Mouse (Mus musculus): ENCODE measurements around the gene Lfng.

The Lfng gene

DNA sequence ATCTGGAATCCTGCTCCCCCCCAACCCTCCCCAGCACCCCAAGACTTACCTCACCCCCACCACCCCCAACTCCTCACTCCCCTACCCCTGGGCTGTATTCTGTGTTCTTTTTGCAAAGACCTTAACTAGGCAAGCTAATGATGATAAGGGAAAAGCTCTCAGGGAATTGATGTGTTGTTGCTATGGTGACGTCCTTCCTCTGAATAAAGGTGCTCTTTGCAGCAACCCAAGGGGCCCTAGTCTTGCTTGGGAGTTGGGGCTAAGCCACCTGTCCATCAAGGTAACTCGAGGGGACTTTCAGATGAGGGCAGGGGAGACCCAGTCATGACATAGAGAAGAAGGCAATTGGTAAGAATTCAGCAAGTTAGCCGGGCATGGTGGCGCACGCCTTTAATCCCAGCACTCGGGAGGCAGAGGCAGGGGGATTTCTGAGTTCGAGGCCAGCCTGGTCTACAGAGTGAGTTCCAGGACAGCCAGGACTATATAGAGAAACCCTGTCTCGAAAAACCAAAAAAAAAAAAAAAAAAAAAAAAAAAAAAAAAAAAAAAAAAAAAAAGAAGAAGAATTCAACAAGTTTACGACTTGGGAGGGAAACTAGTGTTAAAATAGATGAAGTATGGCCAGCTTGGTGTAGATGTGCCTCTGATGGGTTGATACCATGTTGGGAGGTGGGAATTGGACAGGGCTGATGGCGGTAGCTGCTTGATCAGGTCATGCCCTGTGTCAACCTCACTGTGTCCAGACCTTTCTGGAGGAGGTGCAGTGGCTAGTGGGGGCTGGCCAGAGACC lies 8.4 kb downstream of the Lfng start:
- no peak for DNase-seq (ENCODE audit: low read depth, low spot score)

DNA sequence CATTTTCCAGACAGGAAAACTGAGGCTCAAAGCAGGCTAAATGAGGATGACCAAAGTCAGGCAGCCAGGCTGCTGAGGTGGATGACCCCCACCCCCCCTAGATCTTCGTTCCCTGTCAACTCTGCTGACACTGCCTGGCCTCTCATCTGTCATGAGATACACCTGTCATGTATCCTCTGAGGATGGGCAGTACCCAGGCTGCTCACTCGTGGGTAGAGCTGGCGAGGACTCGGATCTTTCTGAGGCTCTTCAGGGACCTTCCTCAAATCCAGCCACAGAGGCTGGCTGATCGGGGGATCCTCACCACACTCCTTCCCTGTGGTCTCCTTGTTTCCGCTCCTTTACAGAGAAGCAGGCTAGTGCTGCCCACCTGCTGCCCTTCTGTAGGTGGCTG lies 9.0 kb downstream of the Lfng start:
- DNase-seq (ENCODE audit: low read depth, low spot score) = no peak

DNA sequence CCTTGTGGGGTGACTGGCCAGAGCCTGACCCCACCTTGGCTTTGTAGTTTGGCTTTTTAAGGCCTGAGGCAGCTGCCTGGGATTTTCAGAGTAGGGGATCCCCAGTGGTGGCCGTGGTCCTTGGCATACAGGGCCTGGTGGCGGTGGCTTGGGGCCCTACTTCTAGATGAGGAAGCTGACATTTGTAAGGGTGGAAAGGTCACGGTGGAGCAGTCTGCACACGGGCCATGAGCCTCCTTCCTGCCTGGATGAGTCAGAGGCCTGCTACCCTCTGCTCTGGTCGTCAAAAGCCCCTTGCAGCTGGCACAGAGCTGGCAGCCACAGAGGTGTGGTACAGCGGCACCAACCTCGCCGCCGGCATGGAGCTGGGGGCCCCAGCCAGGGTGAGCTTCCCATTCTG lies 9.6 kb downstream of the Lfng start:
- DNase-seq (ENCODE audit: low read depth, low spot score) = no peak

DNA sequence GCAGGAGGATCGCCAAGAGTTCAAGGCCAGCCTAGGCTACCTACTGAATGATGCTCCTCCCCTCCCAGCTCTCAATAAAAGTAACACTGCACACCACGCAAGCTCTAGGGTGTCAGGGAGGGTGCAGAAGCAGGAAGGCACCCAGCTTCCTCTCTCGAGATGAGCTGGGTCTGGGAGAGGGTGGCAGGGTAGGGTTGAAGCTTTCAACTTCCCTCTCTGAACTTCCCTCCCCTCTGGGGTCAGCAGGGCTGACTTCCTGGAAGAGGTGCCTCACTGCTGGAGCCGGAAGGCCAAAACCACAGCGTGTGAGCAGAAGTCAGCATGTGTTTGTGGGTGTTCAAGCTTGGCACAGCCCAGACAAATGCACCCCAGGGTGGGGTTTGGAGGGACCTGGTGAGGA lies 10.6 kb downstream of the Lfng start:
- DNase-seq (ENCODE audit: low read depth, low spot score) = no peak

DNA sequence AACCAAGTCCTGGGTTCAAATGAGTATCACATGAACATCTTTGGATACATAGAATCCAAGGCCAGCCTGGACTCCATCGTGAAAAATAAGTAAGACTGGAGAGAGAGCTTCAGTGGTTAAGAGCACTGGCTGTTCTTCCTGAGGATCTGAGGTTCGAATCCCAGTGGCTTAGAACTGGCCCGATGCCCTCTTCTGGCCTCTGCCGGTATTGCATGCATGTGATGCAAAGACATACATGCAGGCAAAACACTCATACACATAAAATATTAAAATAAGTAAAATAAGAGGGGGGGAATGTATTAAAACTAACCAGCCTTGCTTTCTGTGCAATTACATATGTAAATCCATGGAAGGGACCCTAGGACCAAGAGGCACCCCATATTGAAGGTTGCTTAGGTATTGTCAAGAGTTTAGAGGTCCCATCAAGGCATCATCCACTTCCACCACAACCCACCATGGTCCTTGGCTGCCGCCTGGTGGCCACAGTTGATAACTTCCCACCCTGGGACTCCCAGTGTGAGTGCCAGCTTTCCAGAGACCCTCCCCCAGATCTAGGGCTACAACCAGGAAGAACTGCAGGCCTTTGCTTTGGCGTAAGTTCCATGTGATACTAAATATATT lies 12.1 kb downstream of the Lfng start:
- no peak for DNase-seq (ENCODE audit: low read depth, low spot score)

DNA sequence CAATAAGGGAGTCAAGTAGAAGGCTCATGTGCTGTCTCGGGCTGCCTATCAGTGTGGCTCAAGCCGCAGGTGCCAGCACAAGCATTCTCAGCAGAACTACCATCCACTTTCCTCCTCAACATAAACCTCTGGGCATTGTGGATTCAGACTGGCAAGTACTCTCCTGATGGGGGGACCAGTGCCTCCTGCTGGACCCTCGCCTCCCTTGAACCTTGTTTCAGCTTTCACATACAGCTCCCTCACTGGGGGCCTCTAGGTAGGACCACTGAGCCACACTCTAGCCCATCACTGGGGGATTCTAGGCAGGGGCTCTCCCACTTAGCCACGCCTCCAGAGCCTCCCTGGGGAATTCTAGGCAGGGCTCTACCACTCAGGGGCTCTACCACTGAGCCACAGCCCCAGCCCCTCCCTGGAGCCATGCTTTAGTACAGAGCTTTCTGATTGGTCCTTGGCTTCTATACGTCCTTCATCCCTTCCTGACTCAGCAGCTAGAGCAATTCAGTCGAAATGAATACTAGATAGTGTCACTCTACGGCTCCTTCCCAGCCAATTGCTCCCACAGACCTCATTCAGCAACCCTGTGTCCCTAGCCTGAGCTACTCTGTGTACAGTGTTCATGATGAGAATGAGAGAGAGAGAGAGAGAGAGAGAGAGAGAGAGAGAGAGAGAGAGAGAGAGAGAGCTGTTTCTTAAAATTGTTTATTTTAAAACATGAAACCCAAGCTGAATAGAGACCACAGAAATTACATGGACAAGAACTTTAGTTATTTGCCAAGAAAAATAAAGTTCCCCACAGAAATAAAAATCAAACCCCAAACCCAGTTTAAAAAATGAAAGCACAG lies 13.0 kb downstream of the Lfng start:
- DNase-seq (ENCODE audit: low read depth, low spot score) = no peak

DNA sequence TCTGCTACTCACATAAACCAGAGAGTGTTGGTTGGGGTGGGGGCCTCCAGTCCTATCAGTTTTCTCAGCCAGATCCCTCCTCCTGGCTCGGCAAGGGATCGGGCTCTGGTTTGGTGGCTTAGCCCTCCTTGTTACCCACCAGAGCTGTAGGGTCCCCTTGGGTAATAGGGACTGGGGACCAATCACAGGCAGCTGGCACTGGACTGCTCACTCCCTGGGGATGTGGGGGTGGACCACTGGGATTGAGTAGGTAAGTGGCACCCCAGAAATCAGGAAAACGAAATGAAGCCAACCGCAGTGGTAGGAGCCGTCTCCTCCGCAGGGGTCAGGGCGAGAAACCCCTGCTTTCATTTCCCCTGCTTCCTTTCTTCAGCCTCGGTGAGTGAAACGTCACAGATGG lies 14.0 kb downstream of the Lfng start:
- DNase-seq (ENCODE audit: low read depth, low spot score) = no peak

DNA sequence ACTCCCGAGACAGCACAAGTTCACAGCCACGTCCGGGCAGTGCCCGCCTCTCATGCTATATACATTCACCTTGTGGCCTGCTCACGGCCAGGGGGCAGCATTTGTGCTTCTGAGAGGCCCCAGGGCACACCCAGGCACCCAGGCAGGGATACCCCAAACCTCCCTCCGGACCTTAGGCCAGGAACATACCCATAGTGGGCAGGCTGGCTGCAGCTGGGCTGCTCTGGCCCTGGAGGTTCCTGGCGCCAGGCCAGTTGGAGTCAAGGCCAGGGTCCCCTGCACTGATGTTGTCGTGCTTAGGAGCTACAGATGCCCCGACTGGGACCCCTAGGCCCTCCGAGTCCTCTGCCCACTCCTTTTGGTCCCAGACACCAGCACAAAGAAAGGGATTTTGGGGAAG lies 14.4 kb downstream of the Lfng start:
- no peak for DNase-seq (ENCODE audit: low read depth, low spot score)

DNA sequence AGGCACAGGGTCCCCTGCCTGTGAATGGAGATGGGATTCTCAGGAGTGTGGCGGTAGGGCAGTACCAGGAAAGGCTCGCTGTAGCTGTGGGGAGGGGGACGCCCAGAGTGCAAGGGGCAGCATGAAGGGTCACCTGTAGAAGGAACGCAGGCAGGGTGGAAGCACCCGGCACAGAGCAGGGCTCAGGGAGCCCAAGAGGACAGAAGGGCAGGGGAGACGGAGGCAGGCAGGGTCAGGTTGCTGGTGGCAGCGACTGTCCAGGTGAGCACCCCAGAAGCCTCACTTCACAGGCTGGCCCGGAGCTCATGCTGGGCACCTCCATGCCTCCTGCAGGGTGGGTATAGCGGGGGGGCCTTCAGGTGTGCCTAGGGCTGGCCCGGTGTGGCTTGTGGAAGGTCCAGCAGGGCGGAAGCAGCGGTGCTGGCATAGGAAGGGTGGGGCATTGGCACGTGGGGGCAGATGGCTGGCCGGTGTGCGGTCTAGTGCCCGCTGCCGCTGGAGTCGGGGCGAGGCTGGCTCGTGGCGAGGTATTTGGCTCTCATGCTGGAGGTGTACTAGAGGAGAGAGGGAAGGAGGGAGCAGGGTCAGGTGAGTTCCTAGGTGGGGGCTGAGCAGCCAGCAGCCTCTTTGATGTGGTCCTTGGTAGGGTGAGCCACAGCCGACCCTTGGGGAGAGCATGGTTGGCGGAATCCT lies 16.0 kb downstream of the Lfng start:
- DNase-seq (ENCODE audit: low read depth, low spot score) = no peak

DNA sequence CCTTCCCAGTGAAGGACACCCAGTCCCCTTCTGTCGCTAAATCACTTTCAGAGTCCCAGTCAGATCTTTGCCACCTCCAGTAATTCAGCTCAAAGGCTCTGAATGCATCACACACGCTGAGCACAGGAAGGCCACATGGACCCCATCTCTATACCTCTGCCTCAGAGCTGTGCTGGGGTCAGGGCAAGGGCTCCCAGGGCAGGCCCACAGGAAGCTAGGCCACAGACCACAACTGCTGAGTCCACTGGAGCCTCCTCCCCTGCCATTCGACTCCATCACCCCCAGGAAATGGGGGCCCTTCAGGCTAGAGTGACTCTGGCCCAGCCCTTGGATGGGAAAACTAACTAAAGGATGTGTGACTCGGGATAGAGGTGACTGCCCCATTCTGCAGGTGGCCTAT lies 16.7 kb downstream of the Lfng start:
- DNase-seq (ENCODE audit: low read depth, low spot score) = no peak

DNA sequence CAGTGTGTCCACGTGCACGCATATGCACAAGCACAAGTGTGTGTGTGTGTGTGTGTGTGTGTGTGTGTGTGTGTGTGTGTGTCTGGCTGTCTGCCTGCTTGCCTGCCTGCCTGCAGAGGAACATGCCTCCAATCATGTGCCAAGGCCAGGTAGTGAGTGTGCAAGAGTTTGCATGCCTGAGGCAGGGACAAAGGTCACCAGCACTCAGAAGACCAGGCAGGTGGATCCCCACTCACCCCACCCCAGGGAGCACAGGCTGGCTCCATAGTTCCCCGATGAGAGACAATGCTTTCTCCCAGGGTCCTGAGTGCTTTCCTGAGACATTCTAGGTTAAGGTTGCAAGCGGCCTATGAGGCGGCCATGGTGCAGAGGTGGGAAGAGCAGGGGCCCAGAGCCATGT lies 17.1 kb downstream of the Lfng start:
- no peak for DNase-seq (ENCODE audit: low read depth, low spot score)

DNA sequence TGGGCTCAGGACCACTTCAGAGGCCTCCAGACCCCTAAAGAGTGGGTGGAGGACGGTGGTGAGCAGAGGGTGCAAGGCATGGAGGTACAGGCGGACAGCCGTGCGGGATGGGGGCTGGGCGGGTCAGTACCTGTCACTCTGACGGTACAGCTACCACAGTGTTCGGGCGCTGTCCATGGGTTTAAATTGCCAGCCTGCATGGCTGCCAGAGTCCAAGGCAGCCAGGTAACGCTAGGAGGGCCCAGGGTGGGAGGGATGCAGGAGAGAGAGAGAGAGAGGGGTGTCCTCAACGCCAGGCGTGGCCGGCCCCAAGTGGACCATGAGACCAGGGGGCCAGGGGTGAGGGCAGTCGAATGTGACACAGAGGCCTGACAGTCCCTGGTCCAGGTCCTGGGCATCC lies 17.8 kb downstream of the Lfng start:
- no peak for DNase-seq (ENCODE audit: low read depth, low spot score)

DNA sequence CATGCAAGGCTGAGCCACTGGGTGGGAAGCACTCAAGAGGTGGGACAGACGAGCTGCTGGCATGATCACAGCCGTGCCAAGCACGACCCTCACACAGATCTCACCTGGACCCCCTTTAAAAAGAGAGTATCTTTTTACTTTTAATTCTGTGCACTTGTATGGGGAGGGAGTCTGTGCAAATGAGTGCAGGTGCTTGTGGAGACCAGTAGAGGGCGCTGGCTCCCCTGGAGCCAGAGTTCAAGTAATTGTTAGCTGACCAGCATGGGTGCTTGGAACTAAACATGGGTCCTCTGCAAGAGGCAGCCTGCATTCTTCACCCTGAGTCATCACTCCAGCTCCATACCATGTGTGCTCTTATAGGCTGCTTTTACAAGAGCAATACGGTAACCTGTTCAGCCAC lies 20.5 kb downstream of the Lfng start:
- no peak for DNase-seq (ENCODE audit: low read depth, low spot score)

DNA sequence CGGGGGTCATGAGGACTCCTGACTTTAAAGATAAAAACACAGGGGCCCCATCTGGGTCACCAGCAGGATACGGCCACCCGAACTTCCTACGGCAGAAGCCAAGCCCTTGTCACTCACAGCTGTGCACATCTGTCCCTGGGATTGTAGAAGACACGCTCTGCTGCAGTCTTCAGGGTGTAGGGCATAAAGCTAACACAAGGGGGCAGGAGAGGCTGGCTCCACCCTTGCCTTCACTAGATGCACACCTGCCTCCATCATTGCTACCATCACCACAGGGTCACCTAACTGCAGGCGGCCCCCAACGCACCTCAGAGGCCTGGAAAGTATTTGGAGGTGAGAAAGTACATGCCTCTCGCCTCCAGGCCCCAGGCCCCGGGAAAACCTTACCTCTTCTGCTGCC lies 21.9 kb downstream of the Lfng start:
- DNase-seq (ENCODE audit: low read depth, low spot score) = no peak

DNA sequence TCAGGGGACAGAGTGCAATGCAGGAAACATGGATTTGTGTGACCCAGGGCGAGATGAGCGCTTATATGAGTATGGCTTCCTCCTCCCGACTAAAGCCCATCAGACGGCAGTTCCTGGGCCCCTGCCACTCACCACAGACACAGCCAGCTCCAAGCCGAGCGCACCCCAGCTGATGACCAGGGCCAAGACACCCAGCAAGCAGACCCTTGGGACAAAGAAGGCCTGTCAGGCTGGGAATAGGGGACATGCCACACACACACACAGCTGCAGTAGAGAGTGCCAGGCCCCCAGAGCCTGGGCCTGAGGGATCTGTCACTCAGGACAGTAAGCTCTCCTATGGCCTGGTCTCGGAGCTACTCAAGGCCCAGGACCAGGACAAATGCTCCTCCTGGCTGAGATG lies 26.3 kb downstream of the Lfng start:
- DNase-seq (ENCODE audit: low read depth, low spot score) = no peak

DNA sequence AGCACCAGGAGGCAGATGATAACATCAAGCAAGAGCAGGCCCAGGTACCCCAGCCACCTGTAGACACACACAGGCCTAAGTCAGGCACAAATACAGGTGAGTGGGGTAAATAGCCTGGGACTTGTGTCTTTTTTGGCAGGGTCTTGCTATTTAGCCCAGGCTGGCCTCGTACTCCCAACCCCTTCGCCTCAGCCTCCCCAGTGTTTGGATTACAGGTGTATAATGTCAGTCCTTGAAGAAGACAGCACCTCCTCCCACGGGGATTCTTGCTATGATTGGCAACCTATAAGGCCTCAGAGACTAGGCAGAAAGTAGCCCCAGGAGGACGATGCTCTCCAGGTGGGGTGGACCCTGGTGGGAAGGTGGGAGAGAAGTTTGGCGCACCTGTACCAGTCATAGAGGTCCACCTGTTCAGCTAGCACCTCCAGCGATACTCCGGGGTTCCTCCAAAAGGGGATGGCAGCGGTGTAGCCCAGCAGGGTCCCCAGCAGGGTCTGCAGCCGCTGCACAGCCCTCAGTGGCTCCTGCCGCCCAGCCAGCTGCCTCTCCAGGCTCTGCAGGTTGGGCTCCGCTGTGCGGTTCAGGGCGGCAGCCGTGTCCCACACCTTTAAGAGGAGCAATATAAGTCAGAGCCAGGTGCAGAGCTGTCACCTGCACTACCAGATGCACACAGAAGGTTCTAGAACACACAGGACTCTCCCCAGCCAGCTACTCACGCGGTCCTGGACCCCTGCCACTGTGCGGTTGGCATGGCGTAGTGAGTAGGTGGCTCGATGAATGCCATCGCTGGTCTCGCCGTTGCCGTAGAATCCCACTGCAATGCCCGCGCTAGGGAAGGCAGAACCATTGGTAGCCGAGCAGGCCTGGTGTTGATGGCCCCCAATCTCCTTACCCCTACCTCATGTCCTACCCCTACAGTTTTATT lies 27.9 kb downstream of the Lfng start:
- no peak for DNase-seq (ENCODE audit: low read depth, low spot score)

DNA sequence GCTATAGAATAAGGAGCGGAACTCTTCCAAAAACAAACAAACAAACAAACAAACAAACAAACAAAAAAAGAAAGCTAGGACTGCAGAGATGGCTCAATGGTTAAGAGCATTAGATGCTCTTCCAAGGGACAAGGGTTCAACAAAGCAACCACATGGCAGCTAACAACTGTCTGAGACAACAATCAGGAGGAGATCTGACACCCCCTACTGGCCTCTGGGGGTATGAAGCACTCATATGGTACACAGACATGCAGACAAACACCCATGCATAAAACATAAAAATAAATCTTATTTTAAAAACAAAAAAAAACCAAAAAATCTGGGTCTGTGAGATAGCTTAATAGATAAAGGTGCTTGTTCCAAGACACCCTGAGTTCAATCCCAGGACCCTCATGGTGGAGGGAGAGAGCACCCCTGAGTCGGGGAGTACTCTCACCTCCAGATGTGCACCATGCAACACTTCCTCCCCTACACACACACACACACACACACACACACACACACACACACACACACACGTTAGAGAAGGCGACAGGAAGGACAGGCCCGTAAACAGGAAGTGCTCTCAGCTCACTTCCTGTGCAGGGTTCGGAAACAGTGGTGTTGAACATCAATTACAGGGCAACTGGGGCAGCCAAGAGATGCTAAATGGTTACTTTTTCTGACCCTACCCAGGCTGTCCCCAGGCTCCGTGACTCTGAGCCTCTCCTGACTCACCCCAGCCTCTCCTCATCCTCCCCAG lies 29.4 kb downstream of the Lfng start:
- no peak for DNase-seq (ENCODE audit: low read depth, low spot score)

DNA sequence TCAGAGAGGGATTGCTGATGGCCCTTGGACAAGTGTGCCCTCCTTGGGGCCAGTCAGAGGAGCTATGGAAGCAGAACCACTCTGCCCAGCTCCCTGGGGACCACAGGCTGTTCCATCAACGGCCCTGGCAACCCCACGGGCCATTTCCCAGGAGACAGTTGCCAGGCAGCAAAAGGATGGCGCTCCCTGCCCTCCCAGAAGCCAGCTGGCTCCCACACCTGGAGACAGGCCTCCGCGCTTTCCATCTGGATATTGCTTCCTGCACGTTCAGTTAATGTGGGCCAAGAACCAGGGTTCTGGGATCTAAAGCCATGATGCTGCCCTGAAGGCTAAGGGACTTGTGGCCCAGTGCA lies 29.9 kb downstream of the Lfng start:
- DNase-seq (ENCODE audit: low read depth, low spot score) = no peak

DNA sequence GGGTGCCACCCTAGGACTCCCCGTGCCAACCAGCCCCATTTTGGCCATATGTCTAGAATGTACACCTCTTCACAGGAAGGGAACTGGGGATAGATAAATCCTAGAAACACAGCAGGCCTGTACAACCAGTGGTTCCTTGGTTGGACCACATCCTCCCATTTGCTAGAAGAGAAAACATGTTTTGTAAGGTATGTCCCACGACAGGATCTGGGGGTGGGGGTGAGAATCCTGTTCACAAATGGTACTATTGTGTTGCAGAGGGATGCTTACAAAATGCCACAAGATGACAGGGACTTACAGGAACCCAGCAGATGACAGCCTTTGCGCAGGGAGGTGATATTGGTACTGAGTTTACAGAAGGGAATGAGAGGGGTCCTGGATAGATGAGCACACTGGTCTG lies 30.9 kb downstream of the Lfng start:
- DNase-seq (ENCODE audit: low read depth, low spot score) = no peak

DNA sequence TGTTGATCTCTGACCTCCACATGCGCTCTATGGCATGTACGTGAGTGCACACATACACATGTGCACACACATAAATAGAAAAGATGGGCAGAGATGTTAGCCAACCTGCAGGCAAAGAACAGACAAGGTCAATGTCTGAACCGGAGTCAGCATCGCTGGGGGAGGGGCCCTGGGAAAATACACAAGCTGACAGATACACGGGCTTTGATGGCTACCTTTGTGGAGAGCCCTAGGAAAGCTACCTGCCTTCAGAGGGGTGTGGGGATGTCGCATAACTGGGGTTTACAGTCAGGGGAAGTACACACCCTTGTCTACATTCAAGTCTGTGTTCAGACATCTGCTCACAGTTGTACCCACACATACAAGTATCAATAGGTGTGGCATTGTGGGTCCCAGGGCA lies 31.4 kb downstream of the Lfng start:
- no peak for DNase-seq (ENCODE audit: low read depth, low spot score)

DNA sequence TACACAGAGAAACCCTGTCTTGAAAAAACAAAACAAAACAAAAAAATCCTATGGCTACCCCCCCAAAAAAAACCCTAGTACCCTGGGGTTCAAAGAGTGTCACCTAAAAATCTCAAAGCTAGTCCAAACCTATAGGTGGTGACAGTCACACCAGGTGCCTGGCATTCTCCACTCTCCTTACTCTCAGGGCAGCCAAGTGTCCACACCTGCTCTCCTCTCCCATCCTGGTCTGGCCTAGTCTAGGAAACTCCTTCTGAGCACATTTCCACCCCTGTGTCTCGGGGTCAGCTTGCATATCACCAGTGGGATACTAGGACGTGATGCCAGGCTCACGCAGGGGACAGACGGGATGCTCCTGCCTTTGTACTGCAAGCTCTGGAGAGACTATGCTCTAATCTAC lies 32.2 kb downstream of the Lfng start:
- no peak for DNase-seq (ENCODE audit: low read depth, low spot score)

Measured in telencephalon, adult 2 months (tissue).